Mouse (Mus musculus) embryonic facial prominence, embryonic 14.5 days (tissue): Measurements from ENCODE around the gene Gm20834. TPM values are rescaled to one million over a fixed set of nuclear protein-coding genes. Genes with fewer than 3 reads are reported as not detected.
"Not testable (repeated sequence)": the region's sequence is repeated elsewhere in the genome, so short reads cannot be mapped to it uniquely, and the experiment has no call there.

ENCODE experiments used
- ATAC-seq: fragments of 200-750 bp; cut with Nextera tagmentation; 2 replicates; pipeline ENCODE4 v1.8.0; 2017; ENCODE audit warnings: low read depth, moderate number of reproducible peaks, moderate TSS enrichment
- DNase-seq: peaks from one replicate; pipeline ENCODE4 v3.0.0-alpha.2; 2015; ENCODE audit warnings: low spot score
- H3K27ac ChIP-seq: fragments of 300-500 bp; sonication (generic); replicated peaks from 2 replicates; pipeline ENCODE4 v1.5.1; 2014; ENCODE audit warnings: low read depth, mild to moderate bottlenecking, low read length, moderate library complexity
- H3K27me3 ChIP-seq: fragments of 300-500 bp; sonication (generic); replicated peaks from 2 replicates; pipeline ENCODE4 v1.6.1; 2014; ENCODE audit warnings: low read length; ENCODE audit not compliant: control insufficient read depth, insufficient read depth
- H3K36me3 ChIP-seq: fragments of 300-500 bp; sonication (generic); 2 replicates; pipeline ENCODE4 v1.6.1; 2014; ENCODE audit warnings: low read length, mixed read lengths; ENCODE audit not compliant: control insufficient read depth, insufficient read depth
- H3K4me1 ChIP-seq: fragments of 300-500 bp; sonication (generic); 2 replicates; pipeline ENCODE4 v1.6.1; 2014; ENCODE audit warnings: antibody characterized with exemption, low read length; ENCODE audit not compliant: control insufficient read depth, insufficient read depth
- H3K4me2 ChIP-seq: fragments of 300-500 bp; sonication (generic); 2 replicates; pipeline ENCODE4 v1.6.1; 2014; ENCODE audit warnings: low read depth, mild to moderate bottlenecking, low read length, moderate library complexity, mixed read lengths
- H3K4me3 ChIP-seq: fragments of 300-500 bp; sonication (generic); 2 replicates; pipeline ENCODE4 v1.5.1; 2014; ENCODE audit warnings: low read depth, mild to moderate bottlenecking, low read length
- H3K9ac ChIP-seq: fragments of 300-500 bp; sonication (generic); 2 replicates; pipeline ENCODE4 v1.6.1; 2014; ENCODE audit warnings: low read depth, mild to moderate bottlenecking, low read length, moderate library complexity, mixed read lengths
- H3K9me3 ChIP-seq: fragments of 300-500 bp; sonication (generic); 2 replicates; pipeline ENCODE4 v1.6.1; 2016; ENCODE audit warnings: low read length; ENCODE audit not compliant: control insufficient read depth
- WGBS: fragments of 180-500 bp; shearing (Covaris S2); extraction: QIAGEN DNeasy Blood & Tissue Kit; methylation state at CpG from one replicate; pipeline ENCODE4 v1.1.7; 2014; 5-methylcytosine and 5-hydroxymethylcytosine counted together
- polyA plus RNA-seq: library from polyadenylated mRNA; unstranded; fragments of >200 nt; fragmentation: Nextera tagmentation; extraction: Ambion mirVana; gene quantifications from 2 replicates; pipeline ENCODE4 v1.2.1, GENCODE M21; 2014

The Gm20834 gene
- not detected in 2 replicates for polyA plus RNA-seq

DNA sequence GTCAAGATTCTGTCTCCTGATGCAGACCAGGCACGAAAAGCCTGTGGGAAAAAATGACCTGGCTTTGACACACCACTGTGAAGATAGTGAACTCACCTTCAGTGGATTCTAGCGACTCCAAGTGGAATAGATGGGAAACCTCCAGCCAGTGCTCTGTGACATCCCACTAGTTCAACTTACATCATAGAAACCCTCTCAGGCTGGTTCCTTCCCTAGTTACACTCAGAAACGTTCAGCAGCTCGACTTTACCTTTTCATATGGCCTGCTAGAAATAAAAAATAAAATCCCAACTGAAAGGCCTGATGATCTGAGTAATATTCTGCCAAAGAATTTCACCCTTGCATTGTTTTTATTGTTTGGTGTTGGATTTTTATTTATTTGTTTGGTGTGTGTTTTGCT is at the start of gene Gm20834:
TSS of gene Gm20834 (minus strand) at position 101 of the 400 bp plus-strand sequence.
- H3K27ac ChIP-seq, DNase-seq, H3K4me3 ChIP-seq, H3K4me1 ChIP-seq, H3K27me3 ChIP-seq, H3K9ac ChIP-seq, ATAC-seq, H3K36me3 ChIP-seq, H3K9me3 ChIP-seq, H3K4me2 ChIP-seq: not testable (repeated sequence)
- 30% methylated on average over 4 of the region's 4 CpGs for WGBS

Other genes starting within 250 kb of the Gm20834 start
- not detected in 2 replicates for gene Gm21310, start 177.4 kb downstream of the Gm20834 start, polyA plus RNA-seq
- not detected in 2 replicates for gene Gm28510, start 88.1 kb upstream of the Gm20834 start, polyA plus RNA-seq
- not detected in 2 replicates for gene Gm20737, start 211.5 kb upstream of the Gm20834 start, polyA plus RNA-seq
- not detected in 2 replicates for gene Gm21775, start 228.9 kb upstream of the Gm20834 start, polyA plus RNA-seq